Mouse (Mus musculus) v-Abl transformed pro-B cells (cell line): ENCODE measurements around the gene Pfkfb1.

Source experiments
- in situ Hi-C, 2 experiments: fragments of 400-800 bp; cut with MboI; formaldehyde crosslinking; loops; one replicate each; pipeline ENCODE4 v1.15.1; 2025; ENCODE audit not compliant: unreplicated experiment in 2 of 2

The Pfkfb1 gene

DNA sequence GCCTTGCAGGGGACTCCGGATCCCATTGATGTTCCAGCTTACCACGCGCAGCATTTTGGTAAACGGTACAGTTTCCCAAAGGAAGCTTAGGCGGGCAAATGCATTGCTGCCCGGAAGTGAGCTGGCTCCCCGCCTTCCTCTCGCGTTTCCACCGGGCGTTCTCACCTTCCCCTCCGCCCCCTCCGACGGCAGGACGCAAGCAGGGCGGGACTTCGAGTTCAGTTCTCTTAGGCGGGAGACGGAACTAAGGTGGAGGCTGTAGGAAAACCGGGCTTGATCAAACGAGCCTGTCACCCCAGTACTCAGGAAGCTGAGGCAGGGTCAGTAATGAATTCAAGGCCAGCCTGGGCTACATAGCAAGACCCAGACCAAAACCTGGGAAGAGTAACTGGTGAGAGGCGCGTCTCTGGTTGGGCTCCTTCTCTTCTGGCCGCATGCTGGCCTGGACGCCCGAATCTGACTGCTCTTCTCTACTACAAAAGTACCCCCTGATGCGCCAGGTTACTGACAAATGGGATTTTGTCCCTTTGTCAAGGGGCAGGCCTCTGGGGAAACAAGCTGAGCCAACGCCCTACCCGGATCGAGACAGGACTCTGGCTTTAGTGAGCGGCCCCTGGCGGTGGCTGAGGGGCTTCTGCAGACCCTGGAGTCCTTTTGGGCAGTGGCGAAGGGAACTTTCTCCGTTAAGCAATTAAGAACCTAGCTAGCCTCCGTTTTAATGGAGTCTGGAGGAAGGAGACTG is at the start of gene Pfkfb1:
Pfkfb1 (plus strand) TSS at position 207 of the 742 bp plus-strand sequence.
- in situ Hi-C loops: loop anchor here in 1 of 2 experiments (25.0 kb wide), 1 partner anchor 224 kb away; the partner anchor contains the start of gene Maged2

GRCm38 (mm10) chrX:150540111-150540510 is 47.9 kb upstream of the Pfkfb1 start:
- in situ Hi-C loops: no loop called here

GRCm38 (mm10) chrX:150541684-150542083 is 46.3 kb upstream of the Pfkfb1 start:
- in situ Hi-C loops: no loop called here

GRCm38 (mm10) chrX:150547239-150547638 is 40.8 kb upstream of the Pfkfb1 start, which contains the start of gene Alas2:
Gene Alas2 (plus strand): TSS chrX:150547375.
- in situ Hi-C loops: no loop called here

- in situ Hi-C loops: no loop called here
Observed at GRCm38 (mm10) chrX:150549639-150550038, 38.4 kb upstream of the Pfkfb1 start.

DNA sequence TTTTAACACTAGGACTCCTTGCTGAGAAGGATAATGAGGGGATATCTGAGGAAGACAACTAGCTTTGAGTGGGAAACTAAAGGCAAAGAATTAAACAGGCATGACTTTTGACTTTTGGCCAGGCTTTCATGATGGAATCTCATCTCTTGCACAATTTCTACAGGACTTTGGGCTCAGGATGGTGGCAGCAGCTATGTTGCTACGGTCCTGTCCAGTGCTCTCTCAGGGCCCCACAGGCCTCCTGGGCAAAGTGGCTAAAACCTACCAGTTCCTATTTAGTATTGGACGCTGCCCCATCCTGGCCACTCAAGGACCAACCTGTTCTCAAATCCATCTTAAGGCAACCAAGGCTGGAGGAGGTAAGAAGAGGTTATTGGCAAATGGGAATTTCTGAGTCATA is 36.0 kb upstream of the Pfkfb1 start:
- in situ Hi-C loops: no loop called here

DNA sequence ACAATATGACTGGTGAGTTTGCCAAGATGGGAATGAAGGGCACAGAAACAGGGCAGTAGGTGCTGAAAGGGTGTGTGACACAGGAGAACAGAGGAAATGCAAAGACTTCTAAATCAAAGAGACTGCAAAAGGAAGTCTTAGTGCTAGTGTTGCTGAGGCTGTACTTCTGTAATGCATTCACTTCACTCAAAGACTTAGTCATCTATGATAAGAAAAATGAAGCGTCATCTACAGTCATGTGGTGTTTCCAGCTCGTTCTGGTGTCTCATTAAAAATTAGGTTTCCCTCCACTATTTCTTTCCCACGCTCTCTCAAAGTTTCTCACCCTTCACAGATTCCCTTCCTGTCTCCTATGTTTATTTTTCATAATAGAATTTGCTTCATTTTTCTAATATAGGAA is 34.0 kb upstream of the Pfkfb1 start:
- in situ Hi-C loops: no loop called here

- in situ Hi-C loops: no loop called here
Observed at GRCm38 (mm10) chrX:150564644-150565357, 23.2 kb upstream of the Pfkfb1 start.

GRCm38 (mm10) chrX:150581921-150582320 is 6.1 kb upstream of the Pfkfb1 start:
- in situ Hi-C loops: loop anchor here (5.0 to 25.0 kb wide), 2 partner anchors 45 to 230 kb away; partner anchors contain the start of gene Maged2 (in 1 of the 2)

- in situ Hi-C loops: loop anchor here in 1 of 2 experiments (25.0 kb wide), 1 partner anchor 227 kb away; the partner anchor contains the start of gene Maged2
Observed at GRCm38 (mm10) chrX:150585116-150585515, 2.9 kb upstream of the Pfkfb1 start.

- in situ Hi-C loops: loop anchor here in 1 of 2 experiments (25.0 kb wide), 1 partner anchor 223 kb away; the partner anchor contains the start of gene Maged2
Observed at GRCm38 (mm10) chrX:150589696-150590095, 1.7 kb downstream of the Pfkfb1 start, which contains the start of gene Apex2. Gene Apex2 (minus strand): TSS chrX:150589868.

GRCm38 (mm10) chrX:150593266-150594035 is 5.4 kb downstream of the Pfkfb1 start:
- in situ Hi-C loops: loop anchor here in 1 of 2 experiments (25.0 kb wide), 1 partner anchor 219 kb away; the partner anchor contains the start of gene Maged2

DNA sequence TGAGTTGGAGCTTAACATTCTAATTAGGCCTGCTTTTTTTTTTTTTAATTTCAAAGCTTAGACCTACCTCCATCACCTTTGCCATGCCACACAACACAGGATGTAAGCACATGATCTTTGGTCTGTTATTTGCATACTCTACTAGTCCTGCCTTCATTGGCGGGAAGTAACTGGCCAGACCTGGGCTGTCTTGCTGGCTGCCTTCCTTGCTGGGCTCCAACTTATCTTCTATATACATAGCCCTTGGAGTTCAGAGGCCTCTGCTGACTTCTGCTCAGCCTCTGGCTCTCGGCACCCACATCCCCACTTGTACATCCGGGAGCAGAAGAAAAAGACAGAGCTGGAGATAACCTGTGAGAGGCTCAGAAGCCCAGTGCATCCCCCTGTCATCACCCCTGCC is 6.1 kb downstream of the Pfkfb1 start:
- in situ Hi-C loops: loop anchor here in 1 of 2 experiments (25.0 kb wide), 1 partner anchor 218 kb away; the partner anchor contains the start of gene Maged2

GRCm38 (mm10) chrX:150595016-150595760 is 7.2 kb downstream of the Pfkfb1 start:
- in situ Hi-C loops: loop anchor here in 1 of 2 experiments (25.0 kb wide), 1 partner anchor 217 kb away; the partner anchor contains the start of gene Maged2

- in situ Hi-C loops: loop anchor here in 1 of 2 experiments (25.0 kb wide), 1 partner anchor 213 kb away; the partner anchor contains the start of gene Maged2
Observed at GRCm38 (mm10) chrX:150598882-150599281, 10.9 kb downstream of the Pfkfb1 start.

DNA sequence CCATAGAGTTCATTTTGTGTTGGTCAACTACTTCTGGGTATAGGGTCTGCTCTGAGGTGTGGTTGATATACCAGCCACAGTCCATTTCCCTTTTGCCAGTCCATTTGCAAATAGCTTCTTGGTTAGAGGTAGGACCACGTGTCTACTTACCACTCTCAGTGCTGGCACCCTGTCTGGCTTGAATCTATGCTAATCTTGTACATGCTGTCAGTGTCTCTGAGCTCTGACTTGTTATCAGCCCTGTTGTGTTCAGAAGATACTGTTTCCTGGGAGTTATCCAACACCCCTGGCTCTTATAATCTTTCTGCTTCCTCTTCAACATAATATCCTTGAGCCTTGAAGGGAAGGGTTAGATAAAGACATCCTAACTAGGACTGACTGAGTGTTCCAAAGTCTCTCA is 48.4 kb downstream of the Pfkfb1 start:
- in situ Hi-C loops: no loop called here

- in situ Hi-C loops: no loop called here
Observed at GRCm38 (mm10) chrX:150656122-150656907, 68.3 kb downstream of the Pfkfb1 start.

GRCm38 (mm10) chrX:150656908-150657796 is 69.1 kb downstream of the Pfkfb1 start, which contains the start of gene Tro:
Gene Tro (minus strand): TSS chrX:150657583.
- in situ Hi-C loops: no loop called here
